Mouse (Mus musculus) left cerebral cortex, postnatal 25 days (tissue): Measurements from ENCODE around the gene Inpp4a. TPM values are rescaled to one million over a fixed set of nuclear protein-coding genes. Genes with fewer than 3 reads are reported as not detected.

Source experiments
- DNase-seq, 2 experiments: peaks; one replicate each; pipeline ENCODE4 v3.0.0; 2022; ENCODE audit warnings: low spot score in 2 of 2, mixed read lengths in 1 of 2
- intact Hi-C: fragments of 180-260 bp; cut with DNase I; formaldehyde crosslinking; loops from one replicate; pipeline ENCODE4 v1.15.1; 2025
- total RNA-seq, 2 experiments: library from RNA; stranded (reverse); gene quantifications; 2 replicates each; pipeline ENCODE4 v1.2.3; 2021

Gene Inpp4a
- 100 to 1,000 TPM; 195 to 196 TPM for total RNA-seq

GRCm38 (mm10) chr1:37299540-37300491, at the start of gene Inpp4a:
Inpp4a (plus strand) TSS chr1:37299865.
- DNase-seq: peak; percentile 86 to 93
- intact Hi-C loops: loop anchor here (2.0 to 5.0 kb wide), 2 partner anchors 47 to 69 kb away; no protein-coding TSS in a partner anchor

GRCm38 (mm10) chr1:37250643-37251310, 48.9 kb upstream of the Inpp4a start:
- DNase-seq: peak; percentile 85 to 89
- intact Hi-C loops: loop anchor here (1.0 to 5.0 kb wide), 3 partner anchors 58 to 514 kb away; no protein-coding TSS in a partner anchor

GRCm38 (mm10) chr1:37258443-37258842, 41.2 kb upstream of the Inpp4a start:
- intact Hi-C loops: no loop called here
- DNase-seq: no peak

- peak; percentile 71 to 79 for DNase-seq
- intact Hi-C loops: loop anchor here (2.0 kb wide), 2 partner anchors 128 to 364 kb away; no protein-coding TSS in a partner anchor
These were observed 27.2 kb upstream of the Inpp4a start for GRCm38 (mm10) chr1:37272464-37272863.

GRCm38 (mm10) chr1:37286556-37286955, 13.1 kb upstream of the Inpp4a start:
- intact Hi-C loops: no loop called here
- no peak for DNase-seq

- no peak for DNase-seq
- intact Hi-C loops: no loop called here
These were observed 11.9 kb upstream of the Inpp4a start for GRCm38 (mm10) chr1:37287748-37288147.

- DNase-seq: peak; percentile 67 to 77
- intact Hi-C loops: no loop called here
These were observed 11.3 kb upstream of the Inpp4a start for GRCm38 (mm10) chr1:37288181-37288935.

GRCm38 (mm10) chr1:37288941-37289340, 10.7 kb upstream of the Inpp4a start:
- DNase-seq: no peak
- intact Hi-C loops: no loop called here

GRCm38 (mm10) chr1:37296414-37296813, 3.3 kb upstream of the Inpp4a start:
- DNase-seq: no peak
- intact Hi-C loops: no loop called here

GRCm38 (mm10) chr1:37298904-37299303, 761 bp upstream of the Inpp4a start:
- DNase-seq: no peak
- intact Hi-C loops: no loop called here

- DNase-seq: peak in 1 of 2 experiments; percentile 14
- intact Hi-C loops: loop anchor here (2.0 to 5.0 kb wide), 2 partner anchors 47 to 68 kb away; no protein-coding TSS in a partner anchor
These were observed 985 bp downstream of the Inpp4a start for GRCm38 (mm10) chr1:37300650-37301049.

- intact Hi-C loops: loop anchor here (5.0 kb wide), 1 partner anchor 44 kb away; no protein-coding TSS in a partner anchor
- no peak for DNase-seq
These were observed 3.1 kb downstream of the Inpp4a start for GRCm38 (mm10) chr1:37302801-37303200.

GRCm38 (mm10) chr1:37305691-37306287, 6.1 kb downstream of the Inpp4a start:
- DNase-seq: no peak
- intact Hi-C loops: no loop called here

GRCm38 (mm10) chr1:37307586-37307985, 7.9 kb downstream of the Inpp4a start:
- intact Hi-C loops: no loop called here
- DNase-seq: no peak

- no peak for DNase-seq
- intact Hi-C loops: no loop called here
These were observed 8.5 kb downstream of the Inpp4a start for GRCm38 (mm10) chr1:37308021-37308742.

- intact Hi-C loops: no loop called here
- no peak for DNase-seq
These were observed 9.1 kb downstream of the Inpp4a start for GRCm38 (mm10) chr1:37308743-37309100.

- intact Hi-C loops: no loop called here
- no peak for DNase-seq
These were observed 10.4 kb downstream of the Inpp4a start for GRCm38 (mm10) chr1:37309939-37310515.

- DNase-seq: no peak
- intact Hi-C loops: no loop called here
These were observed 14.7 kb downstream of the Inpp4a start for GRCm38 (mm10) chr1:37314338-37314737.
